Mouse (Mus musculus): ENCODE measurements around the gene Coro6.

DNA sequence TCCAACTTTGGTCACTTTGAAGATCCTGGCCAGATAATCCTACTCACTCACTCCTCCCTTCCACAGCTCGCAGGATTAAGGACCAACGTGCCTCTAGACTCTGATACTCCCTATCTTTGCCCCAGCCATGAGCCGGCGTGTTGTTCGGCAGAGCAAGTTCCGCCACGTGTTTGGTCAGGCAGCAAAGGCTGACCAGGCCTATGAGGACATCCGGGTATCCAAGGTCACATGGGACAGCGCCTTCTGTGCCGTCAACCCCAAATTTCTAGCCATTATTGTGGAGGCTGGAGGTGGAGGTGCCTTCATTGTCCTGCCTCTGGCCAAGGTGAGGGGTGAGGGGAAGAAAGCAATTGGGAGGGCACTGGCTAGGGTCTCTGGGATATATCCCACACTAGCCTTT is 1.6 kb downstream of the Coro6 start:
- no peak for TF ChIP-seq CTCF (IDR thresholded peaks at IDR 0.05)
- no peak for TF ChIP-seq EP300 (IDR thresholded peaks at IDR 0.05)
